Comparison of ENCODE assay signal across 28 mouse cellular contexts in the genomic region with DNA sequence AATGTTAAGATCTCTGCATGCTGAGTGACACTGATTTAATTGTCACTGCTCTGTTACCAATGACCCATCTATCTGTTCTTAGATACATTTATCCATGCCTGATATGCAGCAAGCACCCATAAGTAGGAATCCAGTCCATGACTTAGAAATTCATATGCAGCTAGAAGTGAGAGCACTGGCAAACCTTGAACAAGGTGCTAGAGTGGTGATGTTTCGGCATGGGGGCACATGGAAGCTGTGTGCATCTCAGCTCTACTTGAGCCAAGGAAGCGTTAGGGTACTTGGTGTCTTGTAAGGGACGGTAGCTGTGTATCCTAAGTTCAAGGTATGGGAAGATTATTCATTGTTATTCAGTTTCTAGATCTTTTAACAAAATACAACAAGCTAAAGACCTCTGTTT.
"Had no signal": no experiment of that assay in that cellular context is flagged by ENCODE, and none has a peak within 500 bp of the region (broad histone marks: within the 10 kb centered on the region; RNA-seq: fewer than 3 reads in every experiment).

No protein-coding gene starts in this region.

- H3K36me3 ChIP-seq: embryonic facial prominence, embryonic 10.5 days; embryonic facial prominence, embryonic 12.5 days; embryonic facial prominence, embryonic 13.5 days; embryonic facial prominence, embryonic 15.5 days; forebrain, embryonic 10.5 days; forebrain, embryonic 12.5 days; forebrain, embryonic 15.5 days had no signal

- H3K4me2 ChIP-seq: embryonic facial prominence, embryonic 12.5 days; embryonic facial prominence, embryonic 13.5 days; embryonic facial prominence, embryonic 15.5 days; forebrain, embryonic 12.5 days; forebrain, embryonic 13.5 days; forebrain, embryonic 15.5 days had no signal

- H3K9me3 ChIP-seq: embryonic facial prominence, embryonic 10.5 days; embryonic facial prominence, embryonic 12.5 days; embryonic facial prominence, embryonic 13.5 days; embryonic facial prominence, embryonic 15.5 days; forebrain, embryonic 10.5 days; forebrain, embryonic 12.5 days; forebrain, embryonic 13.5 days; forebrain, embryonic 15.5 days had no signal

- H3K27me3 ChIP-seq: embryonic facial prominence, embryonic 12.5 days; embryonic facial prominence, embryonic 13.5 days; embryonic facial prominence, embryonic 15.5 days; forebrain, embryonic 13.5 days; forebrain, embryonic 15.5 days had no signal

- H3K4me1 ChIP-seq: embryonic facial prominence, embryonic 12.5 days; forebrain, embryonic 10.5 days; forebrain, embryonic 12.5 days; forebrain, embryonic 13.5 days; forebrain, embryonic 15.5 days had no signal

- H3K9ac ChIP-seq: embryonic facial prominence, embryonic 12.5 days; embryonic facial prominence, embryonic 13.5 days; embryonic facial prominence, embryonic 15.5 days; forebrain, embryonic 12.5 days; forebrain, embryonic 13.5 days; forebrain, embryonic 15.5 days; forebrain, postnatal 0 days had no signal

- H3K27ac ChIP-seq: embryonic facial prominence, embryonic 10.5 days; embryonic facial prominence, embryonic 12.5 days; embryonic facial prominence, embryonic 13.5 days; embryonic facial prominence, embryonic 15.5 days; forebrain, embryonic 10.5 days; forebrain, embryonic 12.5 days; forebrain, embryonic 13.5 days; forebrain, embryonic 15.5 days; gastrocnemius, adult 2 months; heart, adult 2 months had no signal

- ATAC-seq: forebrain, embryonic 13.5 days; forebrain, embryonic 14.5 days; forebrain, embryonic 15.5 days; forebrain, embryonic 16.5 days; forebrain, postnatal 0 days had no signal

- DNase-seq: cerebellum, adult 2 months; cerebellum, adult 8-10 months; cerebellum, adult 9-10 months; cerebellum, adult 9-11 months; cerebellum, postnatal 10 days; cerebellum, postnatal 14 days; cerebellum, postnatal 25 days; cerebellum, postnatal 36 days; embryo, embryonic 11 days; forebrain, postnatal 0 days; gastrocnemius, adult 2 months; gastrocnemius, postnatal 10 days; gastrocnemius, postnatal 14 days; gastrocnemius, postnatal 25 days; gastrocnemius, postnatal 36 days; heart, adult 18-20 months; heart, adult 2 months had no signal

- H3K4me3 ChIP-seq: embryonic facial prominence, embryonic 10.5 days; embryonic facial prominence, embryonic 12.5 days; embryonic facial prominence, embryonic 13.5 days; embryonic facial prominence, embryonic 15.5 days; erythroblast, embryonic 14.5 days; forebrain, embryonic 10.5 days; forebrain, embryonic 12.5 days; forebrain, embryonic 13.5 days; forebrain, embryonic 15.5 days; gastrocnemius, adult 2 months; heart, adult 2 months had no signal
